Mouse (Mus musculus): ENCODE results near the gene Pik3cg. TPM values are rescaled to one million over a fixed set of nuclear protein-coding genes. Genes with fewer than 3 reads are reported as not detected.

The Pik3cg gene
- polyA plus RNA-seq, 1 experiment from 2014 or later: 3.2 TPM

GRCm38 (mm10) chr12:32143782-32144181, 64.7 kb downstream of the Pik3cg start:
- ATAC-seq (ENCODE audit: low read depth) (peak; percentile 30; the same call in 1 of the 2 replicates), DNase-seq (peak; percentile 31)
- 19% methylated on average over 5 of the region's 5 CpGs for WGBS (ENCODE audit: insufficient replicate concordance)
- Histone ChIP-seq H3K9ac (peak overlapping the region; percentile 73), H3K4me3 (replicated peaks) (peak overlapping the region; percentile 40), H3K27ac (peak overlapping the region; percentile 98), H3K27me3 (no peaks in the 10 kb centered on the region), H3K9me3 (replicated peaks) (no peaks in the 10 kb centered on the region), H3K4me1 (replicated peaks) (peaks cover 54% of the 10 kb centered on the region), H3K36me3 (no peaks in the 10 kb centered on the region), H3K4me2 (peak overlapping the region; percentile 67)

- peaks cover 60% of the 10 kb centered on the region for H3K4me1 ChIP-seq (replicated peaks)
- H3K36me3 ChIP-seq: no peaks in the 10 kb centered on the region
- peak overlapping the region; percentile 40 for H3K4me3 ChIP-seq (replicated peaks)
- peak; percentile 85 for DNase-seq
- H3K27me3 ChIP-seq: no peaks in the 10 kb centered on the region
- H3K4me2 ChIP-seq: peak overlapping the region; percentile 67
- ATAC-seq (ENCODE audit: low read depth): peak; percentile 99
- WGBS (ENCODE audit: insufficient replicate concordance): 16% methylated on average over 4 of the region's 4 CpGs
- no peaks in the 10 kb centered on the region for H3K9me3 ChIP-seq (replicated peaks)
- peak overlapping the region; percentile 73 for H3K9ac ChIP-seq
- peak overlapping the region; percentile 98 for H3K27ac ChIP-seq
Observed at GRCm38 (mm10) chr12:32143151-32143550, 65.3 kb downstream of the Pik3cg start.

- Histone ChIP-seq H3K4me2 (no peak overlapping the region), H3K9me3 (replicated peaks) (no peaks in the 10 kb centered on the region), H3K4me3 (replicated peaks) (no peak overlapping the region), H3K27ac (peak overlapping the region; percentile 98), H3K27me3 (no peaks in the 10 kb centered on the region), H3K9ac (peak overlapping the region; percentile 73; the same call in 1 of the 2 replicates), H3K4me1 (replicated peaks) (peaks cover 70% of the 10 kb centered on the region), H3K36me3 (no peaks in the 10 kb centered on the region)
- ATAC-seq (ENCODE audit: low read depth): no peak
- DNase-seq: no peak
Observed at GRCm38 (mm10) chr12:32141766-32142165, 66.7 kb downstream of the Pik3cg start.

DNA sequence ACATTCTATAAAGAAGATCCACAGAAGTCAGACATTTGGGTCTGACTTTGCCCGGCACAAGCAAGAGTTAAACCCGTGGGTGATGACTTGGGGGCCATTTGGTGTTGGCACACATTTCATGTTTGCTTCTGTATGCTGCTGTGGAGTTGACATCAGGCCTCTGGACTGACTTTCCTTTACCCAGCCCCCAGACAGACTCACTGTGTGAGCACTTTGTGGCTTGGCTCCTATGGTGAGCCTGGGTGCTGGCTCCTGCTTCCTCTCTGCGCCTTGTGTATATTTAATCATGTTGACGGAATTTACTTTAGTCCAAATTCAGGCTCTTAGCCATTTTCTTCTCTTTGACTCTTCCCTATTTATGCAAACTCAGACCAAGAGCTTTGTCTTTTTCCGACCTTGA, 69.6 kb downstream of the Pik3cg start:
- peak overlapping the region; percentile 48; the same call in 1 of the 2 replicates for H3K27ac ChIP-seq
- H3K9me3 ChIP-seq (replicated peaks): no peaks in the 10 kb centered on the region

DNA sequence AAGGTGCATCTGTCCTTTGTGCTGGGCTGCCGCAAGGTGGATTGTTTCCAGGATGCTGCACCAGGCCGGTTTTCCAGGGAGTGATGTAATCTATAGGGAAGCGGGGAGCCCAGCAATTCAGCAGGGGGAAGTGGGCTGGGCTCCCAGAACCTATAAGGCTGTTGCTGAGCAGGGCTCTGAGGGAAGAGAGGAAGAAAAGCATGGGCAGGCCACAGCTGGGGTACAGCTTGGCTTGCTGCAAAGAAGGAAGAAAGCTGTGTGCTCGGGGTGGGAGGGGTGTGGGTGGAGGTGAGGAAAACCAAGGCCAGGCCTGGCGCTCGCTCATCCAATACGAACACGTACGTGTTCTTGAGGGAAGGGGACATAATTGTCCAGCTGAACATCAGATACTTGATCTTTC, 70.1 kb downstream of the Pik3cg start:
- no peak overlapping the region for H3K4me2 ChIP-seq
- no peaks in the 10 kb centered on the region for H3K36me3 ChIP-seq
- H3K9me3 ChIP-seq (replicated peaks): no peaks in the 10 kb centered on the region
- no peaks in the 10 kb centered on the region for H3K27me3 ChIP-seq
- no peak overlapping the region for H3K9ac ChIP-seq
- peaks cover 64% of the 10 kb centered on the region for H3K4me1 ChIP-seq (replicated peaks)
- ATAC-seq (ENCODE audit: low read depth): no peak
- H3K27ac ChIP-seq: peak overlapping the region; percentile 19; the same call in 1 of the 2 replicates
- H3K4me3 ChIP-seq (replicated peaks): no peak overlapping the region
- no peak for DNase-seq
- WGBS (ENCODE audit: insufficient replicate concordance): 59% methylated on average over 9 of the region's 9 CpGs

More for the DNA sequence above, 69.6 kb downstream of the Pik3cg start:
- Histone ChIP-seq H3K9ac (no peak overlapping the region), H3K27me3 (no peaks in the 10 kb centered on the region), H3K4me3 (replicated peaks) (no peak overlapping the region), H3K36me3 (no peaks in the 10 kb centered on the region), H3K4me2 (no peak overlapping the region), H3K4me1 (replicated peaks) (peaks cover 67% of the 10 kb centered on the region)
- WGBS (ENCODE audit: insufficient replicate concordance): 65% methylated on average over 5 of the region's 5 CpGs
- ATAC-seq (ENCODE audit: low read depth): no peak
- no peak for DNase-seq

- Histone ChIP-seq H3K9ac (no peak overlapping the region), H3K4me3 (replicated peaks) (no peak overlapping the region), H3K4me2 (no peak overlapping the region), H3K9me3 (replicated peaks) (no peaks in the 10 kb centered on the region), H3K27ac (peak overlapping the region; percentile 48), H3K4me1 (replicated peaks) (peaks cover 58% of the 10 kb centered on the region), H3K27me3 (no peaks in the 10 kb centered on the region), H3K36me3 (no peaks in the 10 kb centered on the region)
- 46% methylated on average over 2 of the region's 2 CpGs for WGBS (ENCODE audit: insufficient replicate concordance)
- DNase-seq: no peak
- peak; percentile 47; the same call in 1 of the 2 replicates for ATAC-seq (ENCODE audit: low read depth)
Observed at GRCm38 (mm10) chr12:32137542-32137941, 70.9 kb downstream of the Pik3cg start.

DNA sequence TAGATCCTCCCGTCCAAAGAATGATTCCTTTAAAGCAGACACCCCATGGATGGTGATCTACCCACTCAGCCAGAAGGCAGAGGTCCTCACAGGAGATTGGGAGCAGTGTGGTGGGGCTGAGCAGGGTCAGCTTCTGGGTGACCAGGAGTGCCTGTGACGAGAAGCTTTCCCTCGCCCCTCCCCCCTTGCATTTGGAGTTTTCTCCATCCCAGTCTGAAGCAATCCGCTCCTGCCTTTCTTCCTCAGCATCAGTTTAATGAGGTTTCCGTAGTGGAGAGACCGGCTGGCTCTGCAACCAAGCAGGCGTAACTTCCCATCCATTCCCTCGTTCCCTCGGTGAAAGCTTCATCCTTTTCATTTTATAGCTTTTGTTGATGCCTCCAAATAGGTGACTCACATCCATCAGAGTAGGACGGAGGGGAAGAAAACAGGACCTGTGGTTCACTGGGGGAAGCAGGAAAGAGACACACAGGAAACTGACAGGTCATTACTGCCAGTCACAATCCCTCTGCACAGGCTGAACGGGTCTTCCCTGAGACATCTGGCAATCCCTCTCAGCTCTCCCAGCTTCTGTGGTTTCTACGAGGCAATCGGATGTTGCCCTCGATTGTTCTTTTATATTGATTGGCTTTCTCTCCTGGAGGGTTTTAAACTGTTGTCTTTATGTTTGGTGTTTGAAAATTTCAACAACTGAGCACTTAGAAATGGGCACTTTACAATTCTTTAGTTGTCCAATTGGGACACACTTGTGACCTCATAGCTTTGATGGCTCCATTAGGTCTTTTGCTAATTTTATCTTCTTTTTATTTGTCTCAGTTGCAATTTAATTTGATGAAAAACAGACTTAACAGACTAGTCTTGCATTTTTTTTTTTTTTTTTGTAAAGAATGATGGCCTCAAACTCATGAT, 80.6 kb downstream of the Pik3cg start:
- ATAC-seq (ENCODE audit: low read depth) (no peak), DNase-seq (no peak)
- Histone ChIP-seq H3K4me1 (replicated peaks) (peaks cover 84% of the 10 kb centered on the region), H3K27ac (peak overlapping the region; percentile 40; the same call in 1 of the 2 replicates), H3K4me3 (replicated peaks) (no peak overlapping the region), H3K4me2 (peak overlapping the region; percentile 42), H3K36me3 (no peaks in the 10 kb centered on the region), H3K9me3 (replicated peaks) (no peaks in the 10 kb centered on the region), H3K27me3 (no peaks in the 10 kb centered on the region), H3K9ac (peak overlapping the region; percentile 12; the same call in 1 of the 2 replicates)
- 11% methylated on average over 14 of the region's 14 CpGs for WGBS (ENCODE audit: insufficient replicate concordance)

DNA sequence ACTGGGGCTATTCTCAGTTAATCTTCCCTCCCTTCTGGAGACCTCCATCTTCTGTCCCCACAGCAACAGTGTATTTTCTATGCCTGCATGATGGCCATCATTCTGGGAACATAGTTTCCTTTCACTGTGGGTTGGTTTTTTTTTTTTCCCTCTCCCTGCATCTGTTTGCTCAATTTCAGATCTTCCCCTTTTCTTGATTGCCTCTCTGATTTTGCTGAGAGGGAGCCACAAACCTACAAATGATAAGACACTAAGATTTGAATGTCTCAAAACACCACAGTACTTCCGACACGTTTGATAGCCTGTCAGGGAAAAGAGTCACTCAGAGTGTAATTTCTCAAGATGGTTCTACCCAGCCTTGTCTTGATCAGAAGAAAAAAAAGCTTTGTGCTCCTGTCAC, 81.3 kb downstream of the Pik3cg start:
- 13% methylated on average over 2 of the region's 2 CpGs for WGBS (ENCODE audit: insufficient replicate concordance)
- DNase-seq: no peak

GRCm38 (mm10) chr12:32124456-32124855, 84.0 kb downstream of the Pik3cg start:
- Histone ChIP-seq H3K4me1 (replicated peaks) (peaks cover 54% of the 10 kb centered on the region), H3K9me3 (replicated peaks) (no peaks in the 10 kb centered on the region), H3K27me3 (no peaks in the 10 kb centered on the region), H3K36me3 (no peaks in the 10 kb centered on the region), H3K27ac (peak overlapping the region; percentile 100), H3K4me2 (peak overlapping the region; percentile 73), H3K9ac (peak overlapping the region; percentile 92), H3K4me3 (replicated peaks) (peak overlapping the region; percentile 67)
- DNase-seq (no peak), ATAC-seq (ENCODE audit: low read depth) (no peak)
- WGBS (ENCODE audit: insufficient replicate concordance): 57% methylated on average over 2 of the region's 2 CpGs

More for the DNA sequence above, 81.3 kb downstream of the Pik3cg start:
- peak overlapping the region; percentile 42 for H3K4me2 ChIP-seq
- H3K36me3 ChIP-seq: no peaks in the 10 kb centered on the region
- H3K27ac ChIP-seq: peak overlapping the region; percentile 40; the same call in 1 of the 2 replicates
- H3K9ac ChIP-seq: peak overlapping the region; percentile 12
- peaks cover 77% of the 10 kb centered on the region for H3K4me1 ChIP-seq (replicated peaks)
- H3K9me3 ChIP-seq (replicated peaks): no peaks in the 10 kb centered on the region
- no peaks in the 10 kb centered on the region for H3K27me3 ChIP-seq
- ATAC-seq (ENCODE audit: low read depth): no peak
- no peak overlapping the region for H3K4me3 ChIP-seq (replicated peaks)

- peak overlapping the region; percentile 73 for H3K4me2 ChIP-seq
- H3K27ac ChIP-seq: peak overlapping the region; percentile 100
- DNase-seq (no peak), ATAC-seq (ENCODE audit: low read depth) (0 out of 2 replicates have a peak, but pooled peaks have one; percentile 19)
- peak overlapping the region; percentile 67 for H3K4me3 ChIP-seq (replicated peaks)
- no peaks in the 10 kb centered on the region for H3K36me3 ChIP-seq
- H3K9me3 ChIP-seq (replicated peaks): no peaks in the 10 kb centered on the region
- WGBS (ENCODE audit: insufficient replicate concordance): 25% methylated on average over 8 of the region's 8 CpGs
- peaks cover 50% of the 10 kb centered on the region for H3K4me1 ChIP-seq (replicated peaks)
- H3K9ac ChIP-seq: peak overlapping the region; percentile 92
- H3K27me3 ChIP-seq: no peaks in the 10 kb centered on the region
Observed at GRCm38 (mm10) chr12:32124030-32124429, 84.4 kb downstream of the Pik3cg start.

DNA sequence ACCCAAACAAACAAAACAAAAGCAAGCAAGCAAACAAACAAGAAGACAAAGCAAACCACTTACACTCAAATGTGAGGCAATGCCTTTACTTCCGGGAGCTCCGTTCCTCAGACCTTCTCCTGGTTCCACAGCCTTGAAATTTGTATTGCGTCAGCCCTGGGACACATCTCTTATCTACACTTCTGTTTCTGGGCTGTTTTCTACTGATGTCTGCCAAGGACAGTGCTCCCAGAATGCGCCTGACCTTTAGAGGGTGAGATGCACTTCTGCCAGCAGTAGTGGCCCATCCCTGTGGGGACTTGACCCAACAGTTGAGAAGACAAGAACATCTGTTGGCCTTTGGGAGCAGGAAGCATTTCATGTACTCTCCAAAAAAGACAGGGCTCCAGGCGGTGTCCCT, 84.9 kb downstream of the Pik3cg start:
- Histone ChIP-seq H3K4me1 (replicated peaks) (peaks cover 48% of the 10 kb centered on the region), H3K36me3 (no peaks in the 10 kb centered on the region), H3K27me3 (no peaks in the 10 kb centered on the region), H3K9me3 (replicated peaks) (no peaks in the 10 kb centered on the region), H3K9ac (peak overlapping the region; percentile 92), H3K4me2 (peak overlapping the region; percentile 73), H3K4me3 (replicated peaks) (peak overlapping the region; percentile 67), H3K27ac (peak overlapping the region; percentile 100)
- DNase-seq (peak; percentile 79), ATAC-seq (ENCODE audit: low read depth) (peak; percentile 87)
- WGBS (ENCODE audit: insufficient replicate concordance): 7% methylated on average over 5 of the region's 5 CpGs
